ENCODE assay signal across 25 mouse cellular contexts in the genomic region with DNA sequence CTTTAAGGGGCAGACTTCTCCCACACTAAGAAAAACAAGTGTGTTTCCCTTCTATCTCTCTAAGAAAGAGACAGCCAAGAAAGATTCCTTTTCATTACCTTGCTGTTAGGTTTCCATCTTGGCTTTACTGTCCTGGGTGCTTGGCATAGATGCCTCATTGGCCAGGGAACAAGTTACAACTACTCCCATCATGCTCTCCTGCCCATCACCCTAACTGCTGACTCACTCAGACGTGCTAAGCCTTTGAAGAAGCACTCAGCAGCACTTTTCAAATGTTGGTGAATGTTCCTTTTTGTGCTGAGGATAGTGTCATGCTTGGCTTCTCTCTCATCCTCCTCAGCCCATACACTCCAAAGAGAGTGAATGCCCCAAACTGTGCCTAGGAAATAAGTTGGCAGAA. TPM values are rescaled to one million over a fixed set of nuclear protein-coding genes. Genes with fewer than 3 reads are reported as not detected.
DNase-seq lines count a peak whose midpoint lies in the region; ATAC-seq and TF ChIP-seq lines count a peak whose summit lies in the region.
"Had no signal": no experiment of that assay in that cellular context is flagged by ENCODE, and none has a peak within 500 bp of the region (broad histone marks: within the 10 kb centered on the region; RNA-seq: fewer than 3 reads in every experiment).

No protein-coding gene starts in this region.

- H3K36me3 ChIP-seq in G1E (replicated peaks), result no peaks in the 10 kb centered on the region
- H3K36me3 ChIP-seq in liver, embryonic 16.5 days (ENCODE audit: control insufficient read depth, insufficient read depth), result no peaks in the 10 kb centered on the region
- H3K36me3 ChIP-seq: heart, embryonic 12.5 days; hindbrain, embryonic 12.5 days; kidney, embryonic 15.5 days; midbrain, embryonic 15.5 days; neural tube, embryonic 12.5 days had no signal

- WGBS in liver, embryonic 16.5 days (ENCODE audit: insufficient replicate concordance), result 20% methylated on average over 1 of the region's 1 CpGs

- H3K4me1 ChIP-seq in G1E (ENCODE audit: insufficient read depth, low read depth, low read length), result peaks cover 40% of the 10 kb centered on the region
- H3K4me1 ChIP-seq in liver, embryonic 16.5 days (ENCODE audit: control insufficient read depth, low read depth, low read length), result peaks cover 2% of the 10 kb centered on the region; the same call in 1 of the 2 replicates
- H3K4me1 ChIP-seq: heart, embryonic 12.5 days; hindbrain, embryonic 12.5 days; midbrain, embryonic 15.5 days; neural tube, embryonic 12.5 days had no signal

- H3K9ac ChIP-seq in liver, embryonic 16.5 days (ENCODE audit: low read depth, low read length), result no peak overlapping the region
- H3K9ac ChIP-seq: forebrain, postnatal 0 days; heart, embryonic 12.5 days; hindbrain, embryonic 12.5 days; kidney, embryonic 15.5 days; lung, embryonic 14.5 days; midbrain, embryonic 15.5 days; neural tube, embryonic 12.5 days had no signal

- H3K27me3 ChIP-seq in G1E (ENCODE audit: insufficient read depth, low read length), result no peaks in the 10 kb centered on the region
- H3K27me3 ChIP-seq in liver, embryonic 16.5 days (ENCODE audit: control insufficient read depth, insufficient read depth, low read depth, low read length), result no peaks in the 10 kb centered on the region
- H3K27me3 ChIP-seq: CH12.LX; heart, embryonic 12.5 days; hindbrain, embryonic 12.5 days; kidney, embryonic 15.5 days; midbrain, embryonic 15.5 days; neural tube, embryonic 12.5 days had no signal

- peak overlapping the region; percentile 87 for H3K27ac ChIP-seq in gastrocnemius, adult 2 months
- H3K27ac ChIP-seq in liver, embryonic 16.5 days (ENCODE audit: low read length), result no peak overlapping the region
- H3K27ac ChIP-seq: hindbrain, embryonic 12.5 days; kidney, embryonic 15.5 days; midbrain, embryonic 15.5 days; neural tube, embryonic 12.5 days; stomach, postnatal 0 days had no signal

- 0 out of 2 replicates have a peak, but pooled peaks have one; percentile 22 for ATAC-seq in G1E (ENCODE audit: extremely low read depth, insufficient number of reproducible peaks, low FRiP score, poor library complexity, severe bottlenecking)
- ATAC-seq in liver, embryonic 16.5 days (ENCODE audit: low read depth), result peak; percentile 48; the same call in 1 of the 2 replicates
- ATAC-seq in granulocyte monocyte progenitor cell, adult 5-6 weeks (replicated peaks; ENCODE audit: poor library complexity, severe bottlenecking), result no peak
- ATAC-seq: forebrain, postnatal 0 days; midbrain, embryonic 15.5 days had no signal

- no peak overlapping the region for H3K4me3 ChIP-seq in gastrocnemius, adult 2 months
- H3K4me3 ChIP-seq in G1E (ENCODE audit: low read depth, low read length), result no peak overlapping the region
- H3K4me3 ChIP-seq in liver, embryonic 16.5 days (ENCODE audit: low read depth, low read length), result no peak overlapping the region
- H3K4me3 ChIP-seq: heart, embryonic 12.5 days; hindbrain, embryonic 12.5 days; kidney, embryonic 15.5 days; midbrain, embryonic 15.5 days; neural tube, embryonic 12.5 days had no signal

- H3K4me2 ChIP-seq in liver, embryonic 16.5 days (ENCODE audit: low read depth, low read length), result no peak overlapping the region
- H3K4me2 ChIP-seq: heart, embryonic 12.5 days; hindbrain, embryonic 12.5 days; kidney, embryonic 15.5 days; lung, embryonic 14.5 days; midbrain, embryonic 15.5 days; neural tube, embryonic 12.5 days had no signal

- peak; percentile 61 for DNase-seq in gastrocnemius, adult 2 months
- no peak for DNase-seq in gastrocnemius, postnatal 36 days
- DNase-seq in G1E (ENCODE audit: low spot score), result no peak
- DNase-seq in brain, adult 2 months (ENCODE audit: low read depth, low spot score), result peak; percentile 27
- DNase-seq in yolk sac, embryonic 10.5 days (ENCODE audit: low spot score), result no peak
- DNase-seq: adrenal gland, adult 8-10 months; cerebellum, adult 8-10 months; forebrain, postnatal 0 days; heart, adult 18-20 months; heart, postnatal 10 days; kidney, adult 11 months; kidney, postnatal 36 days; lung, embryonic 14.5 days; right cerebral cortex, postnatal 14 days; thymus, adult 2 months; thymus, postnatal 4 days had no signal

- H3K9me3 ChIP-seq in G1E (replicated peaks), result no peaks in the 10 kb centered on the region
- no peaks in the 10 kb centered on the region for H3K9me3 ChIP-seq in liver, embryonic 16.5 days (replicated peaks; ENCODE audit: control insufficient read depth, low read length)
- H3K9me3 ChIP-seq: heart, embryonic 12.5 days; hindbrain, embryonic 12.5 days; kidney, embryonic 15.5 days; midbrain, embryonic 15.5 days; neural tube, embryonic 12.5 days had no signal

- no peak for TF ChIP-seq CTCF in gastrocnemius, adult 2 months (IDR thresholded peaks at IDR 0.05)
- no peak for TF ChIP-seq CTCF in G1E (IDR thresholded peaks at IDR 0.05; ENCODE audit: low read depth, low read length)

- intact Hi-C loops in gastrocnemius, adult 2 months (cut with DNase I), result no loop called here
- intact Hi-C loops in gastrocnemius, postnatal 36 days (cut with DNase I), result no loop called here

RNA-seq across cellular contexts. Expression of a gene that starts 8.9 kb away (rescaled TPM):
- total RNA-seq in gastrocnemius, adult 2 months (2021), result 100 to 1,000 TPM; 130 to 135 TPM
- 100 to 1,000 TPM; 125 to 136 TPM for total RNA-seq in gastrocnemius, postnatal 36 days (2021)
- total RNA-seq in G1E (2014; fragmentation: Nextera tagmentation), result 51.8 and 61.0 TPM in 2 replicates
- 90.5 and 94.5 TPM in 2 replicates for total RNA-seq in G1E (2017)
- 18.2 and 23.2 TPM in 2 replicates for polyA plus RNA-seq in G1E (2012)
- polyA plus RNA-seq in liver, embryonic 16.5 days (2015; fragmentation: Nextera tagmentation; extraction: Ambion mirVana), result 12.0 and 12.6 TPM in 2 replicates
- 22.6 and 29.8 TPM in 2 replicates for total RNA-seq in granulocyte monocyte progenitor cell, adult 5-6 weeks (2014; fragmentation: Nextera tagmentation)
- total RNA-seq in granulocyte monocyte progenitor cell, adult 5-6 weeks (2017), result 24.1 and 58.0 TPM in 2 replicates

RNA-seq across cellular contexts. Expression of a gene that starts 29.9 kb away (rescaled TPM):
- 1 to 10 TPM; 2.8 to 3.3 TPM for total RNA-seq in gastrocnemius, adult 2 months (2021)
- 1 to 10 TPM; 2.2 to 3.0 TPM for total RNA-seq in gastrocnemius, postnatal 36 days (2021)
- total RNA-seq in G1E (2014; fragmentation: Nextera tagmentation), result 45.7 and 51.4 TPM in 2 replicates
- 37.5 and 41.3 TPM in 2 replicates for total RNA-seq in G1E (2017)
- polyA plus RNA-seq in G1E (2012), result 2.2 and 3.6 TPM in 2 replicates
- polyA plus RNA-seq in liver, embryonic 16.5 days (2015; fragmentation: Nextera tagmentation; extraction: Ambion mirVana), result 5.6 and 6.1 TPM in 2 replicates
- 6.6 and 14.9 TPM in 2 replicates for total RNA-seq in granulocyte monocyte progenitor cell, adult 5-6 weeks (2014; fragmentation: Nextera tagmentation)
- 2.0 and 15.9 TPM in 2 replicates for total RNA-seq in granulocyte monocyte progenitor cell, adult 5-6 weeks (2017)

RNA-seq across cellular contexts. Expression of a gene that starts 30.1 kb away (rescaled TPM):
- 10 to 100 TPM; 20.6 to 21.6 TPM for total RNA-seq in gastrocnemius, adult 2 months (2021)
- 10 to 100 TPM; 22.0 to 25.0 TPM for total RNA-seq in gastrocnemius, postnatal 36 days (2021)
- 88.0 and 114 TPM in 2 replicates for total RNA-seq in G1E (2014; fragmentation: Nextera tagmentation)
- 322 and 331 TPM in 2 replicates for total RNA-seq in G1E (2017)
- 281 and 378 TPM in 2 replicates for polyA plus RNA-seq in G1E (2012)
- polyA plus RNA-seq in liver, embryonic 16.5 days (2015; fragmentation: Nextera tagmentation; extraction: Ambion mirVana), result 58.2 and 60.6 TPM in 2 replicates
- total RNA-seq in granulocyte monocyte progenitor cell, adult 5-6 weeks (2014; fragmentation: Nextera tagmentation), result 139 and 152 TPM in 2 replicates
- total RNA-seq in granulocyte monocyte progenitor cell, adult 5-6 weeks (2017), result 208 and 230 TPM in 2 replicates

RNA-seq across cellular contexts. Expression of a gene that starts 51.3 kb away (rescaled TPM):
- total RNA-seq in gastrocnemius, adult 2 months (2021), result 1 to 10 TPM; 3.4 to 3.7 TPM
- 1 to 10 TPM; 2.7 to 4.1 TPM for total RNA-seq in gastrocnemius, postnatal 36 days (2021)
- total RNA-seq in G1E (2014; fragmentation: Nextera tagmentation) (24.3 and 25.2 TPM in 2 replicates), G1E (2017) (36.5 and 41.2 TPM in 2 replicates)
- polyA plus RNA-seq in G1E (2012), result 19.5 and 27.4 TPM in 2 replicates
- 24.2 and 26.6 TPM in 2 replicates for polyA plus RNA-seq in liver, embryonic 16.5 days (2015; fragmentation: Nextera tagmentation; extraction: Ambion mirVana)
- total RNA-seq in granulocyte monocyte progenitor cell, adult 5-6 weeks (2014; fragmentation: Nextera tagmentation), result 15.9 and 28.7 TPM in 2 replicates
- 18.8 and 20.1 TPM in 2 replicates for total RNA-seq in granulocyte monocyte progenitor cell, adult 5-6 weeks (2017)

Comparison
In these comparisons a context has a peak if more than half of its experiments do, and no peak if none do; other contexts are left out.
1. DNase-seq: peak in gastrocnemius, adult 2 months (single experiment) and brain, adult 2 months (single experiment); none in gastrocnemius, postnatal 36 days (0 of 2), G1E (single experiment) and yolk sac, embryonic 10.5 days (single experiment).